In genomic region chr3:87920270-87920943, GRCm38 (mm10) we compare ENCODE assay signal across 1 mouse cellular context.
TF ChIP-seq lines count a peak whose summit lies in the region.

No protein-coding gene starts in this region.

TF ChIP-seq in myocyte, 11 proteins besides CTCF, POLR2A, EP300 and RAD21 (continued from another document):
- TF ChIP-seq TCF3 (IDR thresholded peaks at IDR 0.05; ENCODE audit: insufficient read length, low read depth): no peak
- TF ChIP-seq E2F4 (IDR thresholded peaks at IDR 0.05; ENCODE audit: insufficient read depth): no peak
